Mouse (Mus musculus) hindbrain, postnatal 0 days (tissue): ENCODE measurements around the gene Dnase1l3. TPM values are rescaled to one million over a fixed set of nuclear protein-coding genes. Genes with fewer than 3 reads are reported as not detected.

Source experiments
- ATAC-seq: fragments of 200-750 bp; cut with Nextera tagmentation; 2 replicates; pipeline ENCODE4 v1.8.0; 2017; ENCODE audit warnings: mild to moderate bottlenecking, moderate TSS enrichment, moderate library complexity
- DNase-seq: peaks from one replicate; pipeline ENCODE4 v3.0.0-alpha.2; 2015; ENCODE audit warnings: low spot score
- H3K27ac ChIP-seq: fragments of 300-500 bp; sonication (generic); 2 replicates; pipeline ENCODE4 v1.5.1; 2014; ENCODE audit warnings: mild to moderate bottlenecking
- H3K27me3 ChIP-seq: fragments of 300-500 bp; sonication (generic); 2 replicates; pipeline ENCODE4 v1.6.1; 2014; ENCODE audit warnings: low read length, mixed read lengths; ENCODE audit not compliant: insufficient read depth
- H3K36me3 ChIP-seq: fragments of 300-500 bp; sonication (generic); 2 replicates; pipeline ENCODE4 v1.6.1; 2014; ENCODE audit warnings: low read length, mixed read lengths; ENCODE audit not compliant: insufficient read depth
- H3K4me1 ChIP-seq: fragments of 300-500 bp; sonication (generic); 2 replicates; pipeline ENCODE4 v1.6.1; 2014; ENCODE audit warnings: antibody characterized with exemption, low read length, mixed read lengths; ENCODE audit not compliant: insufficient read depth
- H3K4me2 ChIP-seq: fragments of 300-500 bp; sonication (generic); 2 replicates; pipeline ENCODE4 v1.6.1; 2014; ENCODE audit warnings: low read depth, mild to moderate bottlenecking, low read length, moderate library complexity, mixed read lengths
- H3K4me3 ChIP-seq: fragments of 300-500 bp; sonication (generic); 2 replicates; pipeline ENCODE4 v1.5.1; 2014; ENCODE audit warnings: low read length
- H3K9ac ChIP-seq: fragments of 300-500 bp; sonication (generic); replicated peaks from 2 replicates; pipeline ENCODE4 v1.6.1; 2014; ENCODE audit warnings: mild to moderate bottlenecking, low read length, moderate library complexity, mixed read lengths
- H3K9me3 ChIP-seq: fragments of 300-500 bp; sonication (generic); 2 replicates; pipeline ENCODE4 v1.6.1; 2016; ENCODE audit warnings: low read length, mixed read lengths
- CTCF ChIP-seq: IDR thresholded peaks from 2 replicates; pipeline ENCODE4 v1.5.1; 2016; ENCODE audit warnings: antibody characterized with exemption, control low read depth, low read depth
- WGBS: fragments of 180-500 bp; shearing (Covaris S2); extraction: QIAGEN DNeasy Blood & Tissue Kit; methylation state at CpG from one replicate; pipeline ENCODE4 v1.1.7; 2014; 5-methylcytosine and 5-hydroxymethylcytosine counted together
- polyA plus RNA-seq: library from polyadenylated mRNA; unstranded; fragments of >200 nt; fragmentation: Nextera tagmentation; extraction: Ambion mirVana; gene quantifications from 2 replicates; pipeline ENCODE4 v1.2.1, GENCODE M21; 2015
- total RNA-seq: library from RNA; depleted of rRNA; stranded (reverse); fragments of >200 nt; gene quantifications from 2 replicates; pipeline ENCODE4 v1.2.3, GENCODE M21; 2014

The Dnase1l3 gene
- total and polyA plus RNA-seq, 2 experiments from 2014 or later, result 0.09 TPM; not detected in 1

- DNase-seq, result no peak
- 95% methylated on average over 6 of the region's 6 CpGs for WGBS
- no peak for ATAC-seq
These were observed 7.5 kb downstream of the Dnase1l3 start for GRCm38 (mm10) chr14:7986913-7987312.

GRCm38 (mm10) chr14:7981226-7981625, 13.1 kb downstream of the Dnase1l3 start:
- no peak overlapping the region for H3K4me3 ChIP-seq
- H3K4me2 ChIP-seq, result no peak overlapping the region
- no peaks in the 10 kb centered on the region for H3K4me1 ChIP-seq
- no peak for TF ChIP-seq CTCF
- H3K27me3 ChIP-seq, result no peaks in the 10 kb centered on the region
- 95% methylated on average over 1 of the region's 1 CpGs for WGBS
- no peak overlapping the region for H3K27ac ChIP-seq
- ATAC-seq (no peak), DNase-seq (no peak)
- no peaks in the 10 kb centered on the region for H3K9me3 ChIP-seq
- H3K36me3 ChIP-seq, result no peaks in the 10 kb centered on the region
- H3K9ac ChIP-seq, result no peak overlapping the region

More at GRCm38 (mm10) chr14:7986913-7987312, 7.5 kb downstream of the Dnase1l3 start:
- Histone ChIP-seq H3K4me3 (no peak overlapping the region), H3K36me3 (no peaks in the 10 kb centered on the region), H3K9ac (no peak overlapping the region), H3K27ac (no peak overlapping the region), H3K27me3 (no peaks in the 10 kb centered on the region), H3K4me2 (no peak overlapping the region), H3K4me1 (no peaks in the 10 kb centered on the region), H3K9me3 (no peaks in the 10 kb centered on the region)
- TF ChIP-seq CTCF, result no peak

- Histone ChIP-seq H3K9me3 (no peaks in the 10 kb centered on the region), H3K36me3 (no peaks in the 10 kb centered on the region), H3K27me3 (no peaks in the 10 kb centered on the region), H3K27ac (no peak overlapping the region), H3K4me1 (no peaks in the 10 kb centered on the region), H3K9ac (no peak overlapping the region), H3K4me2 (no peak overlapping the region), H3K4me3 (no peak overlapping the region)
- TF ChIP-seq CTCF, result no peak
- ATAC-seq (no peak), DNase-seq (no peak)
- WGBS, result 79% methylated on average over 1 of the region's 1 CpGs
These were observed 16.2 kb downstream of the Dnase1l3 start for GRCm38 (mm10) chr14:7978183-7978582.

- Histone ChIP-seq H3K27me3 (no peaks in the 10 kb centered on the region), H3K4me1 (no peaks in the 10 kb centered on the region), H3K27ac (no peak overlapping the region), H3K36me3 (no peaks in the 10 kb centered on the region), H3K9me3 (no peaks in the 10 kb centered on the region), H3K4me3 (no peak overlapping the region), H3K4me2 (no peak overlapping the region), H3K9ac (no peak overlapping the region)
- TF ChIP-seq CTCF, result no peak
- ATAC-seq, result no peak
- DNase-seq, result no peak
- WGBS, result 91% methylated on average over 1 of the region's 1 CpGs
These were observed 16.9 kb downstream of the Dnase1l3 start for GRCm38 (mm10) chr14:7977471-7977870.

GRCm38 (mm10) chr14:7975177-7975576, 19.2 kb downstream of the Dnase1l3 start:
- no peak overlapping the region for H3K4me2 ChIP-seq

GRCm38 (mm10) chr14:7974643-7975042, 19.7 kb downstream of the Dnase1l3 start:
- H3K9me3 ChIP-seq, result no peaks in the 10 kb centered on the region
- H3K27ac ChIP-seq, result no peak overlapping the region
- TF ChIP-seq CTCF, result no peak
- DNase-seq, result no peak
- no peak overlapping the region for H3K4me3 ChIP-seq
- 89% methylated on average over 1 of the region's 1 CpGs for WGBS
- no peak overlapping the region for H3K9ac ChIP-seq
- no peak overlapping the region for H3K4me2 ChIP-seq
- ATAC-seq, result no peak
- H3K4me1 ChIP-seq, result no peaks in the 10 kb centered on the region
- no peaks in the 10 kb centered on the region for H3K36me3 ChIP-seq
- no peaks in the 10 kb centered on the region for H3K27me3 ChIP-seq

More at GRCm38 (mm10) chr14:7975177-7975576, 19.2 kb downstream of the Dnase1l3 start:
- H3K4me3 ChIP-seq, result no peak overlapping the region
- TF ChIP-seq CTCF, result no peak
- H3K27me3 ChIP-seq, result no peaks in the 10 kb centered on the region
- no peaks in the 10 kb centered on the region for H3K4me1 ChIP-seq
- WGBS, result 87% methylated on average over 6 of the region's 6 CpGs
- DNase-seq, result no peak
- no peaks in the 10 kb centered on the region for H3K9me3 ChIP-seq
- no peak overlapping the region for H3K9ac ChIP-seq
- no peak for ATAC-seq
- H3K27ac ChIP-seq, result no peak overlapping the region
- no peaks in the 10 kb centered on the region for H3K36me3 ChIP-seq

- Histone ChIP-seq H3K9ac (no peak overlapping the region), H3K4me3 (no peak overlapping the region), H3K9me3 (no peaks in the 10 kb centered on the region), H3K27ac (no peak overlapping the region), H3K36me3 (no peaks in the 10 kb centered on the region), H3K27me3 (no peaks in the 10 kb centered on the region), H3K4me1 (no peaks in the 10 kb centered on the region), H3K4me2 (no peak overlapping the region)
- ATAC-seq (no peak), DNase-seq (no peak)
- TF ChIP-seq CTCF, result no peak
- WGBS, result 66% methylated on average over 10 of the region's 10 CpGs
These were observed 22.4 kb downstream of the Dnase1l3 start for GRCm38 (mm10) chr14:7971889-7972493.
